Mouse (Mus musculus): ENCODE measurements around the gene Il6ra.

DNA sequence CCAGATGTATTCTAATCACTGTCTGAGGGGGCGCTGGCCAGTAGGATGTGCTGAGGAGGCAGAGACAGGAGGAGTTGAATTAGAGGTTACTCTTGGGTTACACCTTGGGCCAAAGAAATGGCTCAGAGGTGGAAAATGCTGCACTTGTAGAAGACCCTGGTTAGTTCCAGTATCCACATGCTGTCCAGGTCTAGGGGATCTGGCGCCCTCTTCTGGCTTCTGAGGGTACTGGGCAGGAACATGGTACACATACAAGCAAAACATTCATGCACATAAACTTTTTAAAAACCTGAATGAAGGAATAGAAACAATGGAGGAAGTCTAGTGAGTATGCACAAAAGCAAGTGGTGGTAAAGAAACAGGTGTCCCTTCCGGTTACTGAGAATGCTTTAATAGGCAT lies 55.6 kb downstream of the Il6ra start:
- TF ChIP-seq CTCF (IDR thresholded peaks at IDR 0.05; ENCODE audit: low read depth, low read length) (peak; percentile 63), POLR2A (IDR thresholded peaks at IDR 0.05; ENCODE audit: insufficient read depth, low read length) (no peak)
